Mouse (Mus musculus) kidney, adult 10 weeks (tissue): Measurements from ENCODE around the gene Ddx49. TPM values are rescaled to one million over a fixed set of nuclear protein-coding genes. Genes with fewer than 3 reads are reported as not detected.

Experiments
- polyA plus RNA-seq: library from polyadenylated mRNA; stranded (reverse); fragments of 350-450 nt; fragmentation: Illumina TruSeq; extraction: RNeasy Lipid Tissue Mini Kit (QIAGEN cat#74804); gene quantifications from one replicate; pipeline ENCODE4 v1.2.3, GENCODE M21; 2014; ENCODE audit warnings: low read depth, low replicate concordance

Gene Ddx49
- polyA plus RNA-seq, result 2.9 TPM

DNA sequence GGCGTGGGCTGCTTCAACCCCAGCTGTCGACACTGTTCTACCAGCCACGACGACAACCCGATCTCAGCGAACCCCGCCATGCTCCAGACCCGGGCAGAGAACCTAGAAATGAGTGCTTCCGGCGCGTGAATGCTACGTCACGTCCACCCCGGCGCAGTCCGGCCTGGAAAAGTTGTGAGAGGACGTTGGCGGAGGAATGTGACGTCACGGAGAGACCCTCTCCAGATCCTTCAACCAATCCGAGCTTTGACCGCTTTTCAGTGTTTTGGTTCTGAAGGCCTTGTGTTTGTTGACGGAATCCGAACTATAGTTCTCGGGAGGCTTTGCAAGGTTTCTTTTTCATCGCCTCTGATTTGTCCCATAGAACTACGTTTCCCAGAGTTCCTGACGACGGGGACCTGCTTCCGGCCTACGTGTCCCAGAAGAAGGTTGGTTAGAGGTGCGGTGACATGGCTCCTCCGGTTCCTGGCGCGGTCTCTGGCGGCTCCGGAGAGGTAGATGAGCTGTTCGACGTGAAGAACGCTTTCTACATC, at the start of gene Ddx49, which contains the start of gene Cope:
Gene Ddx49, minus strand, starts transcription at position 132 of the 533 bp plus-strand sequence.
Gene Cope, plus strand, starts transcription at position 161 of the 533 bp plus-strand sequence.

DNA sequence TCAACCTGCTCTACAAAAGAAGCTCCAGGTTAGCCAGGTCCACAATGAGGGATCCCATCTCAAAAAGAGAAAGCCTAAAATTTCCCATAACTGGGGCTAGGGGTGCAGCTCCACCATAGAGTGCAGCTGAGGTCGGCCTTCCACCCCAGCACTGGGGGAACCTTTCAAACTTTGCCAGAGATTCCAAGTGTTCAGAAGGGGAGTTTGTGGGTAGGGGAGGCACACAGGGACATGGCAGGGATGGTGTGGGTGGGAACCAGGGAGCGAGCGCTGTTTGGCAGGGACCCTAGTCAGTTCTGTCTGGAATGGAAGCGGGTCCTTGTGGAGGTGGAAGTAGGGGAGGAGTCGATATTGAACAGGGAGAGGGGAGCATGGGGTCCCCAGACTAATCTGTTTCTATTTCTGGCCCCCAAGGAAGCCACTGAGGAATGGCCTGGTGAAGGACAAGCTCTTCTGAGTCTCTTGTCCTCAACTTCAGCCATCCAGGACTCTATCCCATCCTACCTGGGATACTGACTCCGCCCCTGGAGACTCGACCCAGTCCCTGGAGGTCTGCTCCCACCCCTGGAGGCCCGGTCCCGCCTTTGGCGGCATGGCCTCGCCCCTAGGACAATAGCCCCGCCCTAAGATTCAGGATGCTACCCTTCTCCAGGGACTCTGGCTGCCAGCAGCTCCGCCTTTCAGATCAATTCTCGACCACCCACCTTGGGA, 27.0 kb upstream of the Ddx49 start, which contains the start of gene Gdf1:
Gene Gdf1, plus strand, starts transcription at position 694 of the 711 bp plus-strand sequence.

DNA sequence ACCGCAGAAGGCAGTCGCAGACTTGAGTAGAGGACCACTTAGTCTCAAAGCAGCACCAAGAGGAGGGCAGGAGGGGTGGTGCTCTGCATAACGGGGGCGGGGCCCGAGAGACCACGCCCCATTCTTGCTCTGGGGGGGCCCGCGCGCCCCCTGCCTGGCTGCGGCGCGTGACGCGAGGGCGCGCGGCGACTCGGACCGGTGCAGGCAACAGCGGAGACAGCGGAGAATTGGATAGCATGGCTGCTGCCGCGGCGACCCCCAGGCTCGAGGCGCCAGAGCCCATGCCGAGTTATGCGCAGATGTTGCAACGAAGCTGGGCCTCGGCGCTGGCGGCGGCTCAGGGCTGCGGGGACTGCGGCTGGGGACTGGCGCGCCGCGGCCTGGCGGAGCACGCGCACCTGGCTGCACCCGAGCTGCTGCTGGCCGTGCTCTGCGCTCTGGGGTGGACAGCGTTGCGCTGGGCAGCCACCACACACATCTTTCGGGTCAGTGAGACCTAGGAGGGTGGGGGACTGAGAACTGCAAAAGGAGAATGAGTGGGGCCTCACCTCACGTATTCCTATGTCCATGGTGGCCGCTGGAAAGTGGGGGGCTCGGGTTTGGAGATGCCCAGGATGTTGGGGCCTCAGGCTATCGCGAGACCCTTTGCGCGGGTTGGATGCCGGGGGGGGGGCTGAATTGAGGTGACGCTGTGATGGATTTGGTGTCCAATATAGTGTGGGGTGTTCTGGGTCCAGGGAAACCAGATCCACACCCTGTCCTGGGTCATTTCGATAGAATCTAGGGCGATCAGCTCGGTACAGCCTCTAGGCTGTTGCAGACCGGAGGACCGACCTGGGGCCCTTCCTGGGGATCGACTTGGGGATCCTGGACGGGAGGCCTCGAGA, 13.6 kb upstream of the Ddx49 start, which contains the start of gene Cers1:
Gene Cers1, plus strand, starts transcription at position 152 of the 887 bp plus-strand sequence.

DNA sequence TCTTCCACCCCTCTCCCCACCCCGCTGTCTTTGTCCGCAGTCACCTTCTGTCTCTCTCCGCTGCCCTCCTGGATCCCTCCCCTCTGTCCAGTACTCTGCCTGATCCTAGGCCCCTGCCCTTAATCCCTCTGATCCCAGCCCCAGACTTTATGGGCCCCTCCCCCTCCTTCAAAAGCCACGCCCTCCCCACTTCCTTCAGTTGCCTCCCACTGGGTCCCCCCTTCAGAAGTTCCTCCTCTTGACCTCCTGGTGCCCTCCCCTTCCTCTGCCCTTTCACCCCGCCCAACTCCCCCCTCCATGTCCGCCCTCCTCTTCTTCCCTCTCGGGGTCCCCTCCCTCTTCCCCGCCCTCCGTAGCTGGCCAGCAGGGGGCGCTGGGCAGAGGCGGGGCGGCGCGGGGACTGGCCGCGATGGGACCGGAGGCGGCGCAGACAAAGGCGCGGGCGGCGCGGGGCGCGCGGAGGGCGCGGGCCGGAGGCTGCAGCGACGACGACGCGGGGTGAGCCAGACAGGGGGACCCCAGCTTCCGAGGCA, 19.6 kb downstream of the Ddx49 start, which contains the start of gene Homer3:
Gene Homer3, plus strand, starts transcription at position 225 of the 533 bp plus-strand sequence.

Other genes with a start within 250 kb of the Ddx49 start
- 2.3 TPM for gene Tm6sf2, start 229.6 kb downstream of the Ddx49 start, polyA plus RNA-seq
- gene Hapln4, start 219.0 kb downstream of the Ddx49 start, polyA plus RNA-seq, result not detected
- not detected for gene Ncan, start 181.6 kb downstream of the Ddx49 start, polyA plus RNA-seq
- gene Nr2c2ap, start 171.2 kb downstream of the Ddx49 start, polyA plus RNA-seq, result 1.2 TPM
- gene Rfxank, start 163.3 kb downstream of the Ddx49 start, polyA plus RNA-seq, result 0.81 TPM
- gene Borcs8, start 163.0 kb downstream of the Ddx49 start, polyA plus RNA-seq, result 9.1 TPM
- not detected for gene Mef2b, start 162.8 kb downstream of the Ddx49 start, polyA plus RNA-seq
- gene Tmem161a, start 130.1 kb downstream of the Ddx49 start, polyA plus RNA-seq, result 4.8 TPM
- gene Slc25a42, start 90.2 kb downstream of the Ddx49 start, polyA plus RNA-seq, result 4.1 TPM
- gene Sugp2, start 68.3 kb downstream of the Ddx49 start, polyA plus RNA-seq, result 3.2 TPM
- 0.93 TPM for gene Armc6, start 68.0 kb downstream of the Ddx49 start, polyA plus RNA-seq
- gene Homer3, start 19.7 kb downstream of the Ddx49 start, polyA plus RNA-seq, result not detected
- gene Cope, start within 50 bp of the Ddx49 start, polyA plus RNA-seq, result 0.65 TPM
- gene Cers1, start 13.3 kb upstream of the Ddx49 start, polyA plus RNA-seq, result not detected
- gene Gdf1, start 27.3 kb upstream of the Ddx49 start, polyA plus RNA-seq, result not detected
- gene Upf1, start 50.8 kb upstream of the Ddx49 start, polyA plus RNA-seq, result 1.9 TPM
- gene Comp, start 71.1 kb upstream of the Ddx49 start, polyA plus RNA-seq, result not detected
- gene Crtc1, start 137.1 kb upstream of the Ddx49 start, polyA plus RNA-seq, result 0.93 TPM
- 2.1 TPM for gene Klhl26, start 174.5 kb upstream of the Ddx49 start, polyA plus RNA-seq
- not detected for gene Tmem59l, start 184.9 kb upstream of the Ddx49 start, polyA plus RNA-seq
- gene Crlf1, start 190.7 kb upstream of the Ddx49 start, polyA plus RNA-seq, result not detected
- 0.77 TPM for gene Rex1bd, start 204.3 kb upstream of the Ddx49 start, polyA plus RNA-seq
- 2.4 TPM for gene Uba52, start 208.3 kb upstream of the Ddx49 start, polyA plus RNA-seq
- 2.8 TPM for gene Fkbp8, start 225.2 kb upstream of the Ddx49 start, polyA plus RNA-seq
- 9.4 TPM for gene Kxd1, start 225.5 kb upstream of the Ddx49 start, polyA plus RNA-seq
- 0.32 TPM for gene Ell, start 237.0 kb upstream of the Ddx49 start, polyA plus RNA-seq